Mouse (Mus musculus) liver, embryonic 15.5 days (tissue): ENCODE measurements around the gene Gm42906. TPM values are rescaled to one million over a fixed set of nuclear protein-coding genes. Genes with fewer than 3 reads are reported as not detected.
A peak's percentile ranks its signal among the peaks of the same experiment; 100 is the strongest.

Experiments
- ATAC-seq: fragments of 200-750 bp; cut with Nextera tagmentation; 2 replicates; pipeline ENCODE4 v1.8.0; 2017; ENCODE audit warnings: moderate number of reproducible peaks, mild to moderate bottlenecking, moderate library complexity; ENCODE audit not compliant: insufficient read depth
- H3K27ac ChIP-seq: fragments of 300-500 bp; sonication (generic); replicated peaks from 2 replicates; pipeline ENCODE4 v1.5.1; 2015; ENCODE audit warnings: mild to moderate bottlenecking, inconsistent platforms
- H3K27me3 ChIP-seq: fragments of 300-500 bp; sonication (generic); 2 replicates; pipeline ENCODE4 v1.6.1; 2015; ENCODE audit warnings: mild to moderate bottlenecking, inconsistent platforms
- H3K36me3 ChIP-seq: fragments of 300-500 bp; sonication (generic); replicated peaks from 2 replicates; pipeline ENCODE4 v1.6.1; 2015; ENCODE audit warnings: moderate library complexity, mild to moderate bottlenecking, inconsistent platforms
- H3K4me1 ChIP-seq: fragments of 300-500 bp; sonication (generic); replicated peaks from 2 replicates; pipeline ENCODE4 v1.6.1; 2015; ENCODE audit warnings: inconsistent platforms
- H3K4me2 ChIP-seq: fragments of 300-500 bp; sonication (generic); 2 replicates; pipeline ENCODE4 v1.6.1; 2015; ENCODE audit warnings: moderate library complexity, mild to moderate bottlenecking, inconsistent platforms
- H3K4me3 ChIP-seq: fragments of 300-500 bp; sonication (generic); replicated peaks from 2 replicates; pipeline ENCODE4 v1.5.1; 2015; ENCODE audit warnings: mild to moderate bottlenecking, inconsistent platforms
- H3K9ac ChIP-seq: fragments of 300-500 bp; sonication (generic); 2 replicates; pipeline ENCODE4 v1.6.1; 2015; ENCODE audit warnings: moderate library complexity, mild to moderate bottlenecking, inconsistent platforms
- H3K9me3 ChIP-seq: fragments of 300-500 bp; sonication (generic); replicated peaks from 2 replicates; pipeline ENCODE4 v1.6.1; 2016; ENCODE audit warnings: inconsistent platforms
- WGBS: fragments of 180-500 bp; shearing (Covaris S2); methylation state at CpG from one replicate; pipeline ENCODE4 v1.1.7; 2015; ENCODE audit warnings: mixed read lengths; ENCODE audit not compliant: insufficient replicate concordance; 5-methylcytosine and 5-hydroxymethylcytosine counted together
- polyA plus RNA-seq: library from polyadenylated mRNA; unstranded; fragments of >200 nt; fragmentation: Nextera tagmentation; extraction: Ambion mirVana; gene quantifications from 2 replicates; pipeline ENCODE4 v1.2.1, GENCODE M21; 2015

The Gm42906 gene
- polyA plus RNA-seq, 1 experiment from 2014 or later, result not detected

- Histone ChIP-seq H3K4me1 (0 out of 2 replicates have a peak, but pooled peaks cover 5% of the 10 kb centered on the region), H3K4me3 (no peak overlapping the region), H3K36me3 (no peaks in the 10 kb centered on the region), H3K9ac (no peak overlapping the region), H3K27ac (no peak overlapping the region), H3K27me3 (no peaks in the 10 kb centered on the region), H3K4me2 (no peak overlapping the region), H3K9me3 (no peaks in the 10 kb centered on the region)
- ATAC-seq, result no peak
- WGBS, result 48% methylated on average over 9 of the region's 9 CpGs
These were observed 323.5 kb downstream of the Gm42906 start for GRCm38 (mm10) chr5:151104354-151105053.

DNA sequence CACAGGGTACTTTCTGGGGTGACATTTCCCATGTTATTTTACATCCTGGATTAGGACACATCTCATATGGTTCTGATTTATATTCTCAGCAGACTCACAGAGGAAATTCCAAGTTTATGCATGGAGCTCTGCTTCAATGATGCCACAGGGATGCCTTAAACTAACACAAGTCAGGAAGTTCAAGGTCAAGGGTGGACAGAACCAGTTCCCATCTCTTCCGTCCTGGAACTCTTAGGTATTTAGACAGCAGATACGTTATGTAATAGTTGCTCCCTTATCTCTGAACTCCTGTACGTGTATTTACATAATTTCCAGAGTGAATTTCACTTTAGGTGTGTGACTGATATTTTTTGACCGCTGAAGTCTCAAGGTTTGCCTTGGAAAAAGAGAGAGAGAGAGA lies 324.7 kb downstream of the Gm42906 start:
- Histone ChIP-seq H3K36me3 (no peaks in the 10 kb centered on the region), H3K4me1 (0 out of 2 replicates have a peak, but pooled peaks cover 5% of the 10 kb centered on the region), H3K9ac (no peak overlapping the region), H3K27ac (no peak overlapping the region), H3K4me3 (no peak overlapping the region), H3K9me3 (no peaks in the 10 kb centered on the region), H3K4me2 (no peak overlapping the region), H3K27me3 (no peaks in the 10 kb centered on the region)
- ATAC-seq, result no peak
- 49% methylated on average over 4 of the region's 4 CpGs for WGBS

GRCm38 (mm10) chr5:151102262-151102661 lies 325.7 kb downstream of the Gm42906 start:
- H3K9ac ChIP-seq, result no peak overlapping the region
- 16% methylated on average over 2 of the region's 2 CpGs for WGBS
- no peak overlapping the region for H3K4me2 ChIP-seq
- no peaks in the 10 kb centered on the region for H3K27me3 ChIP-seq
- H3K9me3 ChIP-seq, result no peaks in the 10 kb centered on the region
- H3K4me1 ChIP-seq, result 0 out of 2 replicates have a peak, but pooled peaks cover 5% of the 10 kb centered on the region
- ATAC-seq, result no peak
- no peak overlapping the region for H3K4me3 ChIP-seq
- no peak overlapping the region for H3K27ac ChIP-seq
- no peaks in the 10 kb centered on the region for H3K36me3 ChIP-seq

- H3K4me3 ChIP-seq, result no peak overlapping the region
- no peak overlapping the region for H3K4me2 ChIP-seq
- H3K4me1 ChIP-seq, result no peaks in the 10 kb centered on the region
- no peaks in the 10 kb centered on the region for H3K27me3 ChIP-seq
- peak overlapping the region; percentile 35 for H3K27ac ChIP-seq
- no peak overlapping the region for H3K9ac ChIP-seq
- 60% methylated on average over 6 of the region's 6 CpGs for WGBS
- H3K36me3 ChIP-seq, result no peaks in the 10 kb centered on the region; the same call in 1 of the 2 replicates
- no peaks in the 10 kb centered on the region for H3K9me3 ChIP-seq
- ATAC-seq, result peak; percentile 68
These were observed 332.0 kb downstream of the Gm42906 start for GRCm38 (mm10) chr5:151096012-151096411.

GRCm38 (mm10) chr5:151092886-151093665 lies 334.9 kb downstream of the Gm42906 start:
- Histone ChIP-seq H3K27me3 (no peaks in the 10 kb centered on the region), H3K9me3 (no peaks in the 10 kb centered on the region), H3K4me3 (no peak overlapping the region), H3K9ac (no peak overlapping the region), H3K27ac (no peak overlapping the region), H3K4me2 (no peak overlapping the region), H3K36me3 (no peaks in the 10 kb centered on the region; the same call in 1 of the 2 replicates), H3K4me1 (0 out of 2 replicates have a peak, but pooled peaks cover 3% of the 10 kb centered on the region)
- ATAC-seq, result no peak
- WGBS, result 37% methylated on average over 3 of the region's 3 CpGs

DNA sequence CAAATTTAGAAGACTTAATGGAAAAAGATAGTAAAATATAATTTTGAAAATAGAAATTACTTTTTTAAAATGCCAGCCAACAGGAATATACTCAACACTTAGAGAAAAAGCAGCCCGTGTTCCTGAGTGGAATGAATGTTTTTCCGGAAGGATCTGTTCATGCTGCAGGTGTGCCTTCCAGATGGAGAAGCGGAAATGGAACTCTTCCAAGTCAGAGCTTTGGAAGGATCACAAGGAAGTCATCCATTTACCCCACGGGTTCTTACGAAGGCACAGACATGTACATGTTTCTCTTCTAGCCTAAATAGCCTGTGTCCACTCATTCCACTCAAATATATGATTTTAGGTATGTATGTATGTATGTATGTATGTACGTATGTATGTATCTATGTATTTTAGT lies 337.0 kb downstream of the Gm42906 start:
- Histone ChIP-seq H3K9me3 (no peaks in the 10 kb centered on the region), H3K36me3 (no peaks in the 10 kb centered on the region; the same call in 1 of the 2 replicates), H3K9ac (no peak overlapping the region), H3K4me3 (no peak overlapping the region), H3K4me2 (no peak overlapping the region), H3K4me1 (0 out of 2 replicates have a peak, but pooled peaks cover 7% of the 10 kb centered on the region), H3K27me3 (no peaks in the 10 kb centered on the region), H3K27ac (no peak overlapping the region)
- ATAC-seq, result no peak
- 70% methylated on average over 6 of the region's 6 CpGs for WGBS

GRCm38 (mm10) chr5:151089201-151089600 lies 338.8 kb downstream of the Gm42906 start:
- no peaks in the 10 kb centered on the region; the same call in 1 of the 2 replicates for H3K36me3 ChIP-seq
- no peak overlapping the region for H3K4me3 ChIP-seq
- no peaks in the 10 kb centered on the region for H3K9me3 ChIP-seq
- H3K9ac ChIP-seq, result no peak overlapping the region
- H3K4me2 ChIP-seq, result no peak overlapping the region
- 67% methylated on average over 6 of the region's 6 CpGs for WGBS
- no peak for ATAC-seq
- H3K4me1 ChIP-seq, result 0 out of 2 replicates have a peak, but pooled peaks cover 7% of the 10 kb centered on the region
- no peak overlapping the region for H3K27ac ChIP-seq
- H3K27me3 ChIP-seq, result no peaks in the 10 kb centered on the region

DNA sequence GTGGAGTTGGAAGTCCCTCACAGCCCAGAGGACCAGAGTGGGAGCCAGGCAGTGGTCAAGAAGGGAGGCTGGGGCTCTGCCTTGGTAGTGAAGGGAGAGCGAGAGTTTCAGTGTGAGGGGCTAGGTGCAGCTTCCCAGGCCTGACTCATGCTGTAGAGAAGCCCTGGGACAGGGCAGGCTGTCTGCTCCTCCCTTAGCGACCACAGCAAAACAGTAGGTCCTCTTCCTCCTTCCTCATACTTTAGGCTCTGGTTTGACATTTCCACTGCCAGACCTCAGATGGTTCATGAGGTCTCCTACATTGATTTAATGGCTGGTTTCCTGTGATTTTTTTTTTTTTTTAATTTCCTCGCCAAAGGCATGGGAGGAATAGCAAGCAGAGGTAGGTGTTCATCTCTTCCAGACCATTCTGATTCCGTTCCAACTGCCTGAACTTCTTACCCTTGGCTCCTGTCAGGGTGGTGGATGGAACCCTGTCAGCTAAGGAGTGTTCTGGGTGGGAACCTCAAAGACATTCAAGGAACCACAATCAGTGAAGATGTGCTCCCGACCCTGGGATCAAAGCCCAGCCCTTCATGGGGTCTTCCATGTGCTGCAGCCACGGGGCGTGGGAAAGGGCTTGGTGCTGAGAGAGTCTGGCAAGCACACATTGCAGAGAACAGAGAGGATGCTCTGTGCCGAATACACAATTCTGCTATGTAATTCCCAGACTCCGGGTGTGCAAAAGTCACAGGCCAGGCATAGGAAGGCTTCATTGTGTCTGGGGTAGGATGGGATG lies 341.3 kb downstream of the Gm42906 start:
- Histone ChIP-seq H3K9me3 (no peaks in the 10 kb centered on the region), H3K9ac (no peak overlapping the region), H3K27ac (no peak overlapping the region), H3K27me3 (no peaks in the 10 kb centered on the region), H3K4me1 (0 out of 2 replicates have a peak, but pooled peaks cover 7% of the 10 kb centered on the region), H3K4me2 (no peak overlapping the region), H3K36me3 (no peaks in the 10 kb centered on the region), H3K4me3 (no peak overlapping the region)
- ATAC-seq, result no peak
- WGBS, result 44% methylated on average over 9 of the region's 9 CpGs

GRCm38 (mm10) chr5:151085749-151086148 lies 342.2 kb downstream of the Gm42906 start:
- no peak for ATAC-seq
- Histone ChIP-seq H3K4me1 (peaks cover 9% of the 10 kb centered on the region; the same call in 1 of the 2 replicates), H3K4me2 (no peak overlapping the region), H3K4me3 (no peak overlapping the region), H3K36me3 (no peaks in the 10 kb centered on the region), H3K27me3 (no peaks in the 10 kb centered on the region), H3K27ac (no peak overlapping the region), H3K9me3 (no peaks in the 10 kb centered on the region), H3K9ac (no peak overlapping the region)
- WGBS, result 68% methylated on average over 8 of the region's 8 CpGs

DNA sequence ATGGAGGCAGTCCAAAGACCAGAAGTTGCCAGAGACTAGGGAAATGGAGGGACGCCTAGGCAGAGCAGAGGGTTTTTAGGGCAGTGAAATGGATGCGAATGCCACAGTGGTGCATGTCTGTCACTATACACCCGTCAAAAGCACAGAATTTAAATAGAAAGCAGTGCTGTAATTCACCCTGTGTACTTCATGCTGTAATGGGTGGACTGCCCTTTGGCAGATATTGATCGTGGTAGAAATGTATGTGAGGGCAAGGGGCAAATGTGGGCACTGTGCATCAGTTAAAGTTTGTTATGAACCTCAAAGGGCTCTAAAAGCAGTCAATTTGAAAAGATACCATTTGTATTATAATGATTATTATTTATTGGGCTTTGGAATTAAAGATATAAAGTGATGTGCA lies 347.7 kb downstream of the Gm42906 start:
- 55% methylated on average over 4 of the region's 4 CpGs for WGBS

More for the DNA sequence above, 347.7 kb downstream of the Gm42906 start:
- peak overlapping the region; percentile 21 for H3K27ac ChIP-seq
- no peak overlapping the region for H3K4me3 ChIP-seq
- H3K36me3 ChIP-seq, result no peaks in the 10 kb centered on the region
- ATAC-seq, result peak; percentile 55
- no peaks in the 10 kb centered on the region for H3K9me3 ChIP-seq
- peaks cover 4% of the 10 kb centered on the region; the same call in 1 of the 2 replicates for H3K4me1 ChIP-seq
- no peak overlapping the region for H3K9ac ChIP-seq
- H3K27me3 ChIP-seq, result no peaks in the 10 kb centered on the region
- no peak overlapping the region for H3K4me2 ChIP-seq
